Mouse (Mus musculus): ENCODE measurements around the gene Rxfp3.

Rxfp3 gene

DNA sequence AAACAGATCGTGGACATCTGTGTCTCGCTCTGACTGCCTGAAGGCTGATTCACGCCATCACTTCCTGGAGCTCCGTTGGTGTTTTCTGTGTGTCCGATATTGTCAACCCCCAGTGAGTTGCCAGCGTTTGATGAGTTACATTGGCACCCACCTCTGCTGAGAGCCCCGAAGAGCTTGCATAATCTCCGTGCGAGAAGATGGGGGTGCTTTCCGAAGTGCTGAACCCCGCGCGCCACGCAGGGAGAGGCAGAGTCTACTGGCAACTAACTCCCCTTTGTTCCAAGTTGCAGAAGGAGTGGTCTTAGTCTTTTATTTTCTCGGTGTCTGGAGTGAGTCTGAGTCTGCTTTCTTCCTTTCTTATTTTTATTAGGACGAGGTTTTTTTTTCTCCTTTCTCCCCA, at the start of gene Rxfp3:
TSS of gene Rxfp3 (minus strand) at position 281 of the 400 bp plus-strand sequence.
- DNase-seq = no peak

DNA sequence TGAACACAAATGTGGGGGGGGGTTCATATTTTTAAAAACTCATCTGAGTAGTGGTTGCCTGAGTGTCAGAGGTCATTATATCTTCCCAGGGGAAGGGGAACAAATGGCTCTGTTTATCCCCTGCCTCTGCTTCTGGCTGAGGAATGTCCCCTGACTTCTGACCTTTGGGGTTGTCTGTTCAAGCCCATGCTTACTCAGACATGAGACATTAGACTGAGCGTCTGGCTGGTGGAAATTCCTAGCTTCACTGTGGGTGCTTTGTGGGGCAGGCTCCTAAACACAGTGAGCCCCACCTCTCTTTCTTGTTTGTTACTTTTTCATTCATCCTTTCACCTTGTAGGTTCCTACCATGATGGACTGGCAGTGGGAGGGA, 47.2 kb upstream of the Rxfp3 start:
- no peak for DNase-seq

DNA sequence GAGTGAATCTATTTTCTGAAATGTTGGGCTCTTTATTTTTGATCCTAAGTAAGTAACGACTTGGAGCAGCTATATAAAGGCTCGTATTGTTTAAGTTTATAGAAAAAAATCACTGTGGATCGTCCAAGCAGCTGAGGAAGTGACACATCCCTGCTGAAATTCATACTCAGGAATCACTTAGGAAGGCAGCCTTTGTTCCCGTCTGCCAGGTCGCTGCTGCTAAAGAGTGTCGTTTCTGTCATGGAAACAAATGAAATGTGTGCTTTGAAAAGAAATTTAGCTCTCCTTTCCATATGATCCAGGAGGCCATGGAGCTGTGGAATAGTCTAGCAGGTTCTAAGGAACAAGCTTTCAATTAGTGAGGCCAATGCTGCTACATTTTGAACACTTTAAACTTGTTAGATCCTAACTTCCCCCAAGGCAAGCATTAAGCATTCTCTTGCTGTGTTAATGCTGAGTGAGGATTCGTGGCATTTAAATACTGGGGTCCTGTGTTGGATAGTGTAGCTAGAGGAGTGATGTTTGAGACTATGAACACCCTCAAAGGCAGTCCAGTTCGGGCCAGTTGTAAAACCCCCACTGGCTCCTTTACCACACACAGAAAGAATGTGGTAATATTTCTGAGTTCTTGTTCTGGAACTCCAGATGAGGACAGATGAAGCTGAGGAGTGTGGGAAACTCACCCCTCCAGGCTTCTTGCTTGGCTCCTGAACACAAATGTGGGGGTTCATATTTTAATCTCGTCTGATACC, 46.6 kb upstream of the Rxfp3 start:
- DNase-seq = no peak

DNA sequence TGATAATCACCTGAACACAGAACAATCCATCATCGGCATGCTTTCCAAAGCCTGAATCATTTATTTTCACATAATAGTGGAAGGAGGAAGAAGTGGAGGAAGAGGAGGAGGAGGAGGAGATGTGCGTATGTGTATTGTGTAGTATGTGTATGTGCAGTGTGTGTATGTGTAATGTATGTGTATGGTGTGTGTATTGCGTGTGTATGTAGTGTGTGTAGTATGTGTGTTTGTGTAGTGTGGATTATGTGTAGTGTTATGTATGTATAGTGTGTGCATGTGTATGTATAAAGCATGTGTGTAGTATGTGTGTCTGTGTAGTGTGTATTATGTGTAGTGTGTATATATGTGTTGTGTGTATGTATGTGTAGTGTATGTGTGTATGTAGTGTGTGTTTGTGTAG, 45.9 kb upstream of the Rxfp3 start:
- DNase-seq = no peak

DNA sequence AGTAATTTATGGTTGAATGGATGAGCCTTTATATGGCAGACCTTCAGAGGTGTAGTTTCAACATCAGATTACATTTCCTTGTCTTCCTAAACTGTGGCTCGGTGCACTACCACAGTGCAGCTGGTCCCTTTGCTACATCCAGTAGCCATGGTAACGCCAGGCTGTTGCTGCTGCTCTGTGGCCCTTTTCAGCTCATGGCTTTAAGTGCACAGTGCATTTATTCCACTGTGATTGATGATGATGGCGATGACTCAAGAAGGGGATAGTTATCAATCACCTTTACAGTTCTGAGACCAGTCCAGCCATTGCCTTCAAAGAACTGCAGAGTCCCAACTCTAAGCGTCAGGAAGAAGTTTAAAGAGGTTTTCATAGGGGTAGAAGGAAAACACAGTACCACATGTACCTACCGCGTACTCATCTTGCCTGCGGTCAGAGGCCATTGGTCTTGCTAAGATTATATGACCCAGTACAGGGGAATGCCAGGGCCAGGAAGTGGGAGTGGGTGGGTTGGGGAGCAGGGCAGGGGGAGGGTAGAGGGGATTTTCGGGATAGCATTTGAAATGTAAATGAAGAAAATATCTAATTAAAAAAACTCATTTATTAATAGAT, 45.3 kb upstream of the Rxfp3 start:
- no peak for DNase-seq

DNA sequence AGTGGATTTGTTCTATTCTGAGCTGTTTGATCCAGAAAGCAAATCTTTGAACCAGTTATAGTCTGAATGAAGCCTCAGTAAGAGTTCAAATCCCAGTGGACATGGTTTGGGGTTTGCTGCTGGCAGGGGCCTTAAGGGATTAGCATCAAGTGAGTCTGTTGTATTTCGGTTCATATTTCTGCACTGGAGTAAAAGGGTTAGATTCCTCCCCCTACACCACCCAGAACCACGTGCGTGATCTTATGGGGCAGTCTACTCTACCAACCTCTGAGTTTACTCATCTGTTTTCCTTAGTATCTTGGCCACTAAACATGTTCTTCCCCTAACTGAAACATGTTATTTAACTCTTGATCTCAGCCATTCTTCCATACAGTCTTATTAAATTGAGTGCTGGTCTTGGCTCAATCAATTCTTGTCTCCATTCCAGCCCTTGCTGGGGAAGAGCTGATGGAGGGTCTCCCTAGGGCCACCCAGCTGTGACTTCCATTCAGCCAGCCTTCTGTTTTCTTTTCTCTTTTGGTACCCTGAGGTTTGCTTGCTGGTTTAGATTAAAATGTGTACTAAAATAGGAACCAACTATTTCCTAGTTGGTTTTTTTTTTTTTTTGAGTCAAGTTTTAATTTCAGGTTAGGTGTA, 38.1 kb upstream of the Rxfp3 start:
- no peak for DNase-seq

DNA sequence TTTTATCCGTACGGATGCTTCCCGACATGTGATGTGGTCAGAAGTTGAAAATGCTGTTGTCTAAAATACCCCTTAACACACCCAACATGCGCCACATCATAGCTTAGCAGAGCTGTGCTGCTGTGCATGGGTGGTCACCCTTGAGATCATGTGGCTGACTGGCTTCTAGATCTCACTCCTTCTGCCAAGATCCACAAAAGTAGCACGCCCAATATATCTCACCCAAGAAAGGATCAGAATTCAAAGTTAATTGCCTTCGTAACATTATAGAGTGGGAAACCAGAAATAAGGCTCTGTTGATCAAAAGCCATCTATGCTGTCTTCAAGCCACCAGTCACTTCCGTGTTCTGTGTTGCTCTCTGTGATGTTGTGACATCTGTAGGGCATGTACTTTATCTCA, 30.1 kb upstream of the Rxfp3 start:
- DNase-seq = no peak

DNA sequence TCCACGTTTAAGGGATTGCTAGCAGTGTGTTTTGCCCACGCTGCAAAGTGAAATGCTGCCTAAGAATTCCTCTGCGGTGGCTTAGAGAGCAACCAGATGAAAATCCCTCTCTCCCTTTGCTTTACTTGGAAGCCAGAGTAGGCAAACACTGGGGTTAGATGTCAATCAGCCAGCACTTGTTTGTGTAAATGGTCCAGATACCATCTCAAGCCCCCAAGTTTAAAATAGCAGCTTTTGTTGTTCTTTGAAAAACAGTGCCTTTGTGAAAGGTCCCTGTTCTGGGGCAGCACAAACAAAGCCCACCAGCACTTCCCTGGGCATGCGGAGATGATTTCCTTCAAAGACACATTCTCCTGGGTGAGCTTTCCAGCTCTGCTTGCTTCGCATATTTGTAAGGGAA, 28.5 kb upstream of the Rxfp3 start:
- DNase-seq = no peak

DNA sequence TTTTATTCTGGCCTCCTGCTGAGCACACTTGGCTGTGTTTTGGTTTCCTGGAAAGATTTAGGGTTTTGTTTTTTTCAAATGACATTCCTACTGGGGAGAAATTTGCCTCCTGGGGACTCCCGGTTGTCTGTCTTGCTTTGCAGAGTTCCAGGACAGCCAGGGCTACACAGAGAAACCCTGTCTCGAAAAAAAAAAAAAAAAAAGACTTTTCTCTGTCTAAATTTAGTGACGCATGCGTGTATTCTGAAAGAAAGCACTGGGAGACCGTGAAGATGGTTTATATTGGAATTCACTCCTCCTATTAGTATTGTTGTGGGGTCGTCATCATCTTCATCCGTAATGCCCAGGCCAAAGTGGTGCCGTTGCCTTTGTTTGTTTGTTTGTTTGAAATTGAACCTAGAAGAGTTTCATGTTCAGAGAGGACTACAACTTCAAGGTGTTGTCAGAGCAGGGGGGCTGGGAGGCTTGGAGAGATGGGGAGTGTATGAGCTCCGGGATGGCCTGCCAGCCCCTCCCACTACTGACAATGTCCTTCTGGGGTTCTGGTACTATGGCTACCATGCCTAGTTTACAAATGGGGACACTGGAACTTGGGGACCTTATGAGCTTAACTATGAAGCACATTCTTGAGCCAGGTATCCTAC, 27.9 kb upstream of the Rxfp3 start:
- DNase-seq = no peak

DNA sequence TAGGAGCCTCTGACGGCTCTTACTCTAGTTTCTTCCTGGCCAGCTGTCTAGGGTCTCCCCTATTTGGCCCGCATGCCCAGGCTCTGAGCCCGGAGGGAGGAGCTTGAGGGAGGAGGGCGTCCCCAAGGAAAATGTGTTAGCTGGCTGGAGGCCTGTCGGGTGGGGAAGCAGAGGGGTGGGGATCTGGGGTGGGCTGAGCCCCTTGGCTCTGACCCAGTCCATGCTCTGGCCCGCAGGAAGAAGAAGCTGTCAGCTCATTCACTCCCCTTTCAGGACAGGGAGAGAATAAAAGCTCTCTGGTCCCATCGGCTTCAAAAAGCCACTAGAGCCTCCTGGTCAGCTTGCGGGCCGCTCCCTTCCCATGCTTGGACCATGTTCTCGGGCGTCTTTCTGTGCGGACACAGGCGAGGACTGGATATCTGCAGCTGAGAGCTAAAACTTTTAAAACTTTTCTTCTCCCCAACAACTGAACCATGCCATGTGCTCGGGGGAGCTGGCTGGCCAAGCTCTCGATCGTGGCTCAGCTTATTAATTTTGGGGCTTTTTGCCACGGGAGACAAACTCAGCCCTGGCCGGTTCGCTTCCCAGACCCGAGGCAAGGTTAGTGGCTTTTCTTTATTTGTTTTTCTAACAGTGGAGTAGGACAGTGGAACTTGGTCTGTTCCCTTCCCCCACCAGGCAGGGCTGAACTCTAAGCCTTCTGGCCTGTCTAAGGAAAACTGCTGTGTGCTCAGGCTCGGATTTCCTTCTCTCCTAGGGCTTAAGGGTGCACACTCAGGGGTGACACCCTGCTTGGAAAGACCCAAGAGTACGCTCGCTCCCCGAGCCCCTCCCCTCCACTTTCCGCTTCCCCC, 27.0 kb upstream of the Rxfp3 start, which contains the start of gene Adamts12:
TSS of gene Adamts12 (plus strand) at position 233 of the 854 bp plus-strand sequence.
- peak; percentile 65 for DNase-seq

DNA sequence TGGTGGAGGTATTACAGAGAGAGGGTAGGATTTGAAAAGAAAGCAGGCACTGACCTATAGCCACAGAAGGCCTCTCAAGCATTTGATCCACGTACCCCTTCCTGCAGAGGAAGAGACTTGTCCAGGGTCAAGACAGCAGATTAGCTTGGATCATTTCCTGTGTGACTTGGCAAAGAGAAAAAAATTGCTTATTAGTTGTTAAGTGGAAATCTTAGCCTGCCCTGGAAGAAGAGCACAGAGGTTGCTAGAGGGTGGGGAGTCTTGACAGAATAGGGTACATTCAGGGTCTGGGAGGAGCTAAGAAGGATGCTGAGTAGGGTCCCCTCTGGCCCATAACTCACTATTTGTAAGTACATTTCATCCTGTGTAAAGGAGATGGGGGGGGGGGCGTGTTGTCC, 26.4 kb upstream of the Rxfp3 start:
- DNase-seq = no peak

DNA sequence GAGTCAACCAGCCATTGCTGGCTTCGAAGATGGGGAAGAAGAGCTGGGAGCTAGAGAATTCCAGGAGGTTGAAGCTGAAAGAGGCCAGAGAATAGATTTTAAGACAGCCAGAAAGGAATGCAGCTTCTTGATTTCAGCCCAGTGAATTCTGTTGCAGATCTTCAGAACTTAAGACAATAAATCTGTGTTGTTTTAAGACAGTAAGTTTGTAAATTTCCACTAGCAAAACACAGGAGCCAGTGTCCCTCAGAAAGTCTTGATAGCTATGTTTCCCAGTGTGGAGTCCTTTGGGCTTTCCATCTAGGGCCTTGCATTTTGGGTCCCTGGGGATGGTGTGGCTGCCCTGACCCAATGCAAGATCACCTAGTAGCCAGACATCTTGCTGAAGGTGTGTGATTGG, 25.1 kb upstream of the Rxfp3 start:
- DNase-seq = no peak

DNA sequence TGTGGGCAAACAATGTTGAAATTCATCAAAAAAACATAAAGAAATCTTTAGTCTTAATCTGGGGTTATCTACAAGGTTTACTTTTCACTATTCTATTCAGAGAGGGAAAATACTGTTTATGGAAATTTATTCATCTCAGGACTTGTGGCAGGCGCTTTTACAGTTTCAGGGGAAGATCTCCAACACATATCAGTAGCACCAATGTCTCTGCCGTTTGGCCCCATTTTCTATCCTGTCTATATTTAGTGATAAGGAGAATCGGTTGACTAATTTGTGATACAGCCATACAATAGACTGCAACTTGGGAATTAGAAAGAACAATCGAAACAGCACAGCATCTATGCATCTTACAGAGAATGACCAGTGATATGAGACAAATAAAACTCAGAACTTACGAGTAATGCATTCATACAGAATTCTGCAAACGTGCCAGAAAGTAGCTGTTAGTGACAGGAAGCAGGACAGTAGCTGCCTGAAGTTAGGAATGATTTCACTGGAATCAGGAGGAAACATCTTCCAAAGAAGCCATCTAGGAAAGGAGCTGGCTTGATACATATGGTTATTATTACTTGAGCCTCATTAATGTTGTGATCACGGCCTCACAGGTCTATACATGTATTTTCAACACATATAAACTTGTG, 16.8 kb upstream of the Rxfp3 start:
- DNase-seq = no peak

DNA sequence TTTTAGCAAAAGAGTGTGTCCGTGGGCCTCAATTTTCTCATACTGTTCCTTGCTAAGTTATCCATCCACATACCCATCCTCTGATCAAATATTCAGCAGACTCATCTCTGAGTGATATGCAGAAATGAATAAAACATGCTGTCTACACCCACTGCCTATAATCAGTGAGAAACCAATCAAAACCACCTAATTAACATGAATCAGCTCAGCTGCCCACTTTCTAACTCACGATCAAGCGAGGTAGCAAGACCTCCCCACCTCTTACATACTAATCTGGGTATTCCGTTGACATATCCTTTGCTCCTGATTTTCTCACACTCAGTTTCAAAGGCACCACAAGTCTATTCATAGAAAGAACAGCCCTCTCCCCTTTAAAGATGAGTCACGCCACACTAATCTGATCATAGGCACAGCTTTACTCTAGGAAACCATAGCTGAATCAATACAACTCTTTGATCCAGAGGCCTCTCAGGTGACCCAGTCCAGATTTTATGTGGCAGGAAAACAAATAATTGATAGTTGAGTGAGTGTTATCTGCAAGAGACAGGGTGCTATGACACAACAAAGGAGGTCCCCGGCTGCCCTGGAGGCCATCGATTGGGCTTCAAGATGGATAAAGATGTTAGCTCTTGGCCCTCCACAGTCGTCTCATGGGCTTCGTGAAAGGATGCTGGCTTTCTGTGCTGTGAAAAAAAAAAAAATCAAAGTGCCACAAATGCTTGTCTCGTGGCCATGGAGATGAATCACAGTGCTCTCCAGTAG, 16.1 kb upstream of the Rxfp3 start:
- no peak for DNase-seq

DNA sequence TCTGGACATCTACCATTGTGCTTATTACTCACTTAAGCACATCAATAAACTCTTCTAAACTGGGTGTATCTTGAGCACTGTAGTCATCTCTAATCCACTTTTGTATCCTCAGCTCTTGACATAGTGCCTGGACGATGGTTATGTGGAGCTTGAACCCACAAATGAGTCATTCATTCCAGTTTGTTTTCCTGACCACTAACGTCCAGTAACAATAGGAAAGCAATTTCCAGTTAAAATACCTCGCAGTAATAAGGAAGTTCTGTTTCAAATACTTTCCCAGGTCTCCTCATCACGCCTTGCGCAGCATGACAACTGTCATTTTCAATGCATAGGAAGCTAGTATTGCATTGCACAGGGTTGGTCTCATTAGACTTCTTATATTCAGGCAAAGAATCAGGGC, 5.0 kb upstream of the Rxfp3 start:
- no peak for DNase-seq

DNA sequence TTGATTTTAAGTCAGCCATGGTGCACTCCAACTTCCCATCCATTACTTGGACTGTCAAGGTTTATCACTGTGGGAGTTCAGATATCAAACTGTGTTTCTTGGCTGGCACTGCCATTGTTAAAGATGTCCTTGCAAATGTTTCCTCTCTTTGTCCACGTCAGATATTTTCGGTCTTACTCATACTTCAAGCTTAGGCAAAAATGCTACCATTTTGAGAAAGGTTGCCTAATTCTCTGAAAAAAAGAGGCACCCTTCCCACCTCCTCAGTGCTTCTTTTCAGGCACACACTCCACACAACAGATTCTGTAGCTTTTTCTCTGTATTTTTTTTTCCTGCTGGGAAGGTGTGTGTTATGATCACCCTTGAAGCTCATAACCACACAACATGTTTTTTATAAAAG, 3.4 kb upstream of the Rxfp3 start:
- DNase-seq = no peak

DNA sequence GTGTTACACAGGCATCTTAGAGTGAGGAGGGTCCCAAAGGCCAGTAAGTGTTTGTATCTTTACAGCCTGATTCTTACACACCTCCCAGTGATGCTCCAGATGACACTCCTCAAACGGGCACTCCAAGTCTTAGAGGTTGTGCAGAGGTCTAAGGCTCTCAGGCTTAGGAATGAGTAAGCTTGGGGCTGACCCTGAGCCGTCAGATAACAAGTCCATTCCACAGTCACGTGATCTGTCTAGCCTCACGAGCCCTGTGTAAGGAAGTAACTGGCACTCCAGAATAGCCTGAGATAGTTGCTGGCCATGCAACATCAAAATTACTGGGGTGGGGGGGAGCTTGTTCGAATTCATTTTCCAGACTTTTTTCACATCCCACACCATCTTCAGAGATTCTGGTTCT, 2.3 kb upstream of the Rxfp3 start:
- DNase-seq = no peak

DNA sequence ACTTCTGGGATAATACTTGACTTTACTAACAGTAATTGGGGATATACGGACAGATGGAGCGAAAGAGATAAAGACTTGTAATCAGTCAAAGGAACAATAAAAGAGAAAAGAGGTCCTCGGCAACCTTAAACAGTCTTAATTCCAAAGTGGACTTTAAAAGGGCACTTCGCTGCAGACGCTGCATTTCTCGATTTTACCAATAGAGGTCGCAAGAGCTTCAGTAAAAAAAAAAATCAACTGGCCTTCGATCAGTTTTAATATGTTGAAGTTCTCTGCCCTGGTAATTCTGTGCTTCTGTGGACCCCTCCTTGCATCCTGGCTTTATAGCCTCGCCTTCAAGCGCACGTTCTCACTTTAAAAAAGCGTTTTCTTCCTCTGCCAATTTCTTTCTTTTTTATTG, 685 bp upstream of the Rxfp3 start:
- DNase-seq = peak; percentile 7

DNA sequence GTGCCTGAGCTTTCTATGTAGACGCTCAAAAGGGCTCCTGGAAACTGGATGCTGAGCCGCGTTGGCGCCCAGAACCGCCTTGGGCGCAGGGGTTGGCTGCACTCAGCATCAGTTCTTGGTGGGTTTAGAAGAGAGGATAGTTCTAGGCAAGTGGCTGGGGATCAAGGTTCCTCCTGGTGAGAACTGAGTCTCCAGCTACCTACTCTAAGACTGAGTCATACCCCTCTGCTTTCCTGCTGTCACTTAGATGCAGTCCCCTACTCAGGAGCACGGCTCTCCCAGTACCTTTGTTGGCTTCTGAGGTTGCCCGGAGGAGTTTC, 455 bp downstream of the Rxfp3 start:
- no peak for DNase-seq

DNA sequence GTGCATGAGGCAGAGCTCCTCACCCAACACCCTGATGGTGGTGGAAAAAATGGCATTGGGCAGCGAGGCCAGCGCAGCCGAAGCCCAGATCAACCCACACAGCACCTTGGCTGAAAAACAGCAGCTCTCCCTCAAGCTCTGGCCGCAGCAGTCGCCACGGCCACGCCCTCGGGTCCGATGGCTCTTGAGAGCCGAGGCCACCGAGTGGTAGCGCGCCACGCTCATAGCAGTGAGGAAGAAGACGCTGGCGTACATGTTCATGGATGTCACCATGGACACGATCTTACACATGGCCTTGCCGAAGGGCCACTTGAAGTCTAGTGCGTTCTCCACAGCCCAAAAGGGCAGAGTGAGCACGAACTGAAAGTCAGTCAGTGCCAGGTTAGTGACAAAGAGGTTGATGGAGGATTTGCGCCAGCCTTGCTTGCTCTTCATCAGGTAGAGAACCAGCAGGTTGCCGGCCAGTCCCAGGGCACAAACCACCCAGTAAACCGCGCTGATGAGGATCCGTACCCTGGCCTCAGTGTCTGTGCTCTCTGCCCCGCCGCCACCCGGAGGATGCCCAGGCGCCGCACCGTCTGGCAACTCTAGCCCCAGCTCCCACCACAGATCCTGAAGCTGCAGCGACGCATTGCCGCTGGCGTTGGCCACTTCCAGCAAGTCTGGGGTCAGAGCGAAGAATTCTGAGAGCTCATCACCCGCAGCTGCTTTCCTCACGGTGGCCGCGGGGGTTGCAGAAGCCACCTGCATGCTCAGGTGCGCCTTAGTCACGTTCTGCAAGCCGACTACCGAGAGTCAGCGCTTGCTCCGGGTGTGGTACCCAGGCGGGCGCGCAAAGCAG, 1.0 kb downstream of the Rxfp3 start:
- DNase-seq = no peak

DNA sequence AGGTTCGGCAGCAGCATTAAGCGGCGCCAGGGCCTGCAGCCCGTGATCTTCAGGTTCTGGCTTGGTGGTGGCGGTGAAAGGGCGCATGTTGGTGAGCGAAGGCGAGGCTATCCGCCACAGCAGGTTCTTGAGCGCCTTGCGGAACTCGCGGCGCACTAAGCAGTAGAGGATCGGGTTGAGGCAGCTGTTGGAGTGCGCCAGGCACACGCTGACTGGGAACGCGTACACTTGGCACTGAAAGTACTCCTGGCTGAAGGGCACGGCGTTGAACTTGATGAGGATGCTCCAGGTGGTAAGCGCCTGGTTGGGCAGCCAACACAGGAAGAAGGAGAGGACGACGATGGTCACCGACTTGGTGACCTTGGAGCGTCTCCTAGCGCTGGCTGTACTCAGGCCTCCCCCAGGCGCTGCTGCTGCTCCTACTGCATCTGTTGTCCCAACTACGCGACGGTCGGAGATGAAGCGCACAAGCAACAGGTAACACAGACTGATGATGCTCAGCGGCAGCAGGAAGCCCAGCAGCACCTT, 1.8 kb downstream of the Rxfp3 start:
- no peak for DNase-seq
